Mouse (Mus musculus) thymus, adult 2 months (tissue): ENCODE results near the gene Lrrc19. TPM values are rescaled to one million over a fixed set of nuclear protein-coding genes. Genes with fewer than 3 reads are reported as not detected.
"Not testable (repeated sequence)": the region's sequence is repeated elsewhere in the genome, so short reads cannot be mapped to it uniquely, and the experiment has no call there.

ENCODE experiments used
- DNase-seq: peaks from one replicate; pipeline ENCODE4 v3.0.0; 2021
- H3K27ac ChIP-seq: fragments of 200-500 bp; 2 replicates; pipeline ENCODE4 v1.5.1; 2012; ENCODE audit warnings: low read length, control low read depth; ENCODE audit not compliant: control insufficient read depth, insufficient read depth
- H3K27me3 ChIP-seq: fragments of 200-500 bp; 2 replicates; pipeline ENCODE4 v1.6.1; 2012; ENCODE audit warnings: mild to moderate bottlenecking, low read length, moderate library complexity, mixed read lengths; ENCODE audit not compliant: control insufficient read depth, insufficient read depth
- H3K36me3 ChIP-seq: fragments of 200-500 bp; 2 replicates; pipeline ENCODE4 v1.6.1; 2012; ENCODE audit warnings: mild to moderate bottlenecking, low read length, moderate library complexity; ENCODE audit not compliant: control insufficient read depth, insufficient read depth
- H3K4me1 ChIP-seq: fragments of 200-500 bp; replicated peaks from 2 replicates; pipeline ENCODE4 v1.6.1; 2012; ENCODE audit warnings: low read length; ENCODE audit not compliant: control insufficient read depth, insufficient read depth
- H3K4me3 ChIP-seq: fragments of 200-500 bp; 2 replicates; pipeline ENCODE4 v1.5.1; 2012; ENCODE audit warnings: mild to moderate bottlenecking, low read length, control low read depth, moderate library complexity; ENCODE audit not compliant: control insufficient read depth, insufficient read depth
- CTCF ChIP-seq: fragments of 200-500 bp; IDR thresholded peaks from 2 replicates; pipeline ENCODE4 v1.5.1; 2012; ENCODE audit warnings: mild to moderate bottlenecking, control low read depth, low read length, moderate library complexity, borderline replicate concordance; ENCODE audit not compliant: control insufficient read depth, poor library complexity, insufficient read depth; ENCODE audit errors: extremely low read depth
- POLR2A ChIP-seq: fragments of 200-500 bp; IDR thresholded peaks from 2 replicates; pipeline ENCODE4 v1.6.1; 2012; ENCODE audit warnings: mild to moderate bottlenecking, low read length, control low read depth, moderate library complexity; ENCODE audit not compliant: control insufficient read depth, poor library complexity, insufficient read depth; ENCODE audit errors: extremely low read depth
- WGBS: fragments of 180-500 bp; shearing (Covaris S2); methylation state at CpG from one replicate; pipeline ENCODE4 v1.1.7; 2018; 5-methylcytosine and 5-hydroxymethylcytosine counted together
- polyA plus RNA-seq: library from polyadenylated mRNA; depleted of rRNA; stranded (reverse); fragments of >200 nt; gene quantifications from 2 replicates; pipeline ENCODE4 v1.2.3, GENCODE M21; 2012

Lrrc19 gene
- polyA plus RNA-seq, 1 experiment, result not detected

GRCm38 (mm10) chr4:94681181-94681580, 31.2 kb upstream of the Lrrc19 start:
- no peak for TF ChIP-seq CTCF
- no peak for TF ChIP-seq POLR2A
- DNase-seq, result no peak
- Histone ChIP-seq H3K36me3 (no peaks in the 10 kb centered on the region), H3K27ac (no peak overlapping the region), H3K4me1 (no peaks in the 10 kb centered on the region), H3K27me3 (no peaks in the 10 kb centered on the region), H3K4me3 (no peak overlapping the region)
- 91% methylated on average over 2 of the region's 2 CpGs for WGBS

DNA sequence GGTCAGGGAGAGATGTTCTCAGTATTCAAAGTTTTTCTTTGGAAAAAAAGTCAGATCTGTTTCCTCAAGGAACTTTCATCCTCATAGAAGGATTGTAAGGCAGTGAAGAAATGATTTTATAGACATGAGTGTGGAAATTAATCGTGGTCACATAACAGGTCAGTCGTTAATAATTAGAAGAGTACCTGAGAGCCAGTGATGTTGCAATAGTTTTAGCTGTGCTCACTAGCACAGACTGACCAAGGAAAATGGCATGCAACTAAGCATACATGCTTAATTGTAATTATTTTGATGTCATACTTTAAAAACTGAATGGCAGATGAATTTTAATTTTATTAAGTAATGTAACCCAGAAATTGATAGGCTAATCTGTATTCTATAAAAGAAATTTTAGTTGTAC, 30.7 kb upstream of the Lrrc19 start:
- Histone ChIP-seq H3K36me3 (no peaks in the 10 kb centered on the region), H3K27ac (no peak overlapping the region), H3K27me3 (no peaks in the 10 kb centered on the region), H3K4me3 (no peak overlapping the region), H3K4me1 (no peaks in the 10 kb centered on the region)
- DNase-seq, result no peak
- WGBS, result 99% methylated on average over 2 of the region's 2 CpGs
- no peak for TF ChIP-seq CTCF

DNA sequence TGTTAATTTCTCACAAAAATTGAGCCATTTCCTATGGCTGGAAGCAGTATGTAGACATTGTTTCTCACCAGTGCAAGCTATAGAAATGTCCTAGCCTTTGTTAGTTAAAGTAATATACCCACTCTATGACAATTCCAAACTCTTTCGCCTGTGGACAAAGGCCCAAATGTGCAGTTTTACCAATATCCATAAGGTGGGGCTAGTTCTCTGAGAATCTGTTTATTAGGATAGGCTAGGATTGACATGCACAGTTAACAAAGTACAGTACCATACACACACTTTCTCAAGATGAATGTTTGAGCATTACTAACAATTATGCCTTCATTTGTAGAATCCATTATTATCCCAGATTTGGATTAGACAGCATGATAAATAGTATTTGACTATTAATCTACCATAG, 19.8 kb upstream of the Lrrc19 start:
- no peak overlapping the region for H3K4me3 ChIP-seq
- H3K27ac ChIP-seq, result no peak overlapping the region
- no peaks in the 10 kb centered on the region for H3K4me1 ChIP-seq
- 75% methylated on average over 1 of the region's 1 CpGs for WGBS
- no peaks in the 10 kb centered on the region for H3K27me3 ChIP-seq
- H3K36me3 ChIP-seq, result no peaks in the 10 kb centered on the region
- DNase-seq, result no peak
- no peak for TF ChIP-seq CTCF
- TF ChIP-seq POLR2A, result no peak

DNA sequence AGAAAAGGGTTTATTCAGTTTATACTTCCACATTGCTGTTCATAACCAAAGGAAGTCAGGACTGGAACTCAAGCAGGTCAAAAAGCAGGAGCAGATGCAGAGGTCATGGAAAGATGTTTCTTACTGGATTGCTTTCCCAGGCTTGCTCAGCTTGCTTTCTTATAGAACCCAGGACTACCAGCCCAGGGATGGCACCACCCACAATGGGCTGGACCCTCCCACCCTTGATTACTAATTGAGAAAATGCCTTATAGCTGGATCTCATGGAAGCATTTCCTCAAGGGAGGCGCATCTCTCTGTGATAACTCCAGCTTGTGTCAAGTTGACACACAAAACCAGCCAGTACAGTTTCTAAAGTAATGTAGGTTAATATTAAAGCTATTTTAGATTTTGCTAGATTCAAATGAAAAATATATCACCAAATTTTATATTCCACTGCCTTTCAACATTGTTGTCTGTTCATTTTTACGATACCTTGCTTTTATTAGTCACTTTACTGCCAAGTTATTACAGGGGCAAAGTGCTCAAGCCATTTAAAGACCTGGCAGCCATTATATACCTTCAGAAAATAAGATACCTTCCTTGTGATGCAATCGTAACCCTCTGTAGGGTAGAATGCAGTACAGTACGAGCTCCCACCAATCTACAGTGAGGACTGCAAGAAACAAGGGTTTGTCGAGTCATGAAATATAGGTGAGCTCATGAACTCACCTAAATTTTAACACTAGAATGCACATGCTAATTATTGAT, 657 bp upstream of the Lrrc19 start:
- not testable (repeated sequence) for H3K27ac ChIP-seq, DNase-seq

GRCm38 (mm10) chr4:94643141-94643540, 6.8 kb downstream of the Lrrc19 start:
- no peaks in the 10 kb centered on the region for H3K36me3 ChIP-seq
- TF ChIP-seq POLR2A (no peak), CTCF (no peak)
- no peaks in the 10 kb centered on the region for H3K4me1 ChIP-seq
- no peak for DNase-seq
- H3K27ac ChIP-seq, result no peak overlapping the region
- H3K27me3 ChIP-seq, result no peaks in the 10 kb centered on the region
- no peak overlapping the region for H3K4me3 ChIP-seq
- WGBS, result 98% methylated on average over 2 of the region's 2 CpGs

More for the DNA sequence above, 657 bp upstream of the Lrrc19 start:
- not testable (repeated sequence) for H3K4me1 ChIP-seq, H3K4me3 ChIP-seq, H3K27me3 ChIP-seq, H3K36me3 ChIP-seq
- WGBS, result 93% methylated on average over 5 of the region's 5 CpGs

DNA sequence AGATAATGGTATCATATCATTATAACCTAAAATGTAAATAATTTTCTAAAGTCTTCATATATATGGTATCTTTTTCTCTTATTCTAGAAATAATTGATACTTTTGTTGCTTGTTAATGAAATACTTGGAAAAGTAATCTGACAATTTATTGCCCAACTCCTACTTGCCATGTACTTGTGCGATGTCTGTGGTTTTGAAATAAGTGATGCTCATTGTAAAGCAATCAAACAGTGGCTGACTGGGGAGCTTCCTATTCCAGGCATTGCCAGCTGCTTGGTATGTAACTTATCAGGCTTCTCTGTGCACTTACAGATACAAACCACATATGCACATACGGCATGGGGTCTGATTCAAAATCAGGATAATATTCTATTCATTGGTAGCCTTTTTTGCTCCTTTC, 29.9 kb downstream of the Lrrc19 start:
- Histone ChIP-seq H3K27me3 (no peaks in the 10 kb centered on the region), H3K36me3 (no peaks in the 10 kb centered on the region), H3K4me1 (no peaks in the 10 kb centered on the region), H3K27ac (no peak overlapping the region), H3K4me3 (no peak overlapping the region)
- no peak for DNase-seq
- WGBS, result 94% methylated on average over 2 of the region's 2 CpGs
- TF ChIP-seq CTCF, result no peak
- TF ChIP-seq POLR2A, result no peak

DNA sequence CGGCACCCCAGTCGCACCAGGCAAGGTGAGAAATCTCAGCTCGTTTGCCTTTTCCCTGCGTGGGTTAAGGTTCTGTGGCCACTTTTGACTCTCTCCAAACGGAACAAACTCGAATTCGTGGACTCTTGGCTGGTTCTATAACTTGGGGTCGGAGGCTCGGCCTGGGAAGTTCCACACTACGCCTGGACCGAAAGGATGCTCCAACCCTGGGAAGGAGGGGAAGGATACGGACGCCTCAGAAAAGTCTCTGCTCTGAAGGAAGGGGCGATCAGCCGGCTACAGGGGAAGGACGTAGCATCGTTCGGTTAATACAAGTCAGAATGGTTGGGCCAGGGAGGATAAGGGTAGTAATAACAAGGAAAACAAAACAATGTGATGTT, 35.3 kb downstream of the Lrrc19 start:
- WGBS, result 1% methylated on average over 18 of the region's 18 CpGs
- no peak for DNase-seq
- Histone ChIP-seq H3K4me3 (peak overlapping the region; percentile 93), H3K27me3 (no peaks in the 10 kb centered on the region), H3K27ac (no peak overlapping the region), H3K36me3 (no peaks in the 10 kb centered on the region), H3K4me1 (peaks cover 4% of the 10 kb centered on the region; the same call in 1 of the 2 replicates)
- TF ChIP-seq POLR2A (no peak), CTCF (no peak)
